Mouse (Mus musculus) T-helper 2 cell (primary cell): ENCODE data around the gene Ccdc57.
"Not testable (repeated sequence)": the region's sequence is repeated elsewhere in the genome, so short reads cannot be mapped to it uniquely, and the experiment has no call there.

ENCODE experiments used
- in situ Hi-C: fragments of 300-600 bp; cut with MboI, MseI; formaldehyde crosslinking; loops from one replicate; pipeline ENCODE4 v1.15.1; 2025; ENCODE audit warnings: high pct_unique_total_duplicates

Ccdc57 gene

GRCm38 (mm10) chr11:120903159-120903850 is 29.4 kb downstream of the Ccdc57 start:
- in situ Hi-C loops: loop anchor here (10.0 kb wide), 1 partner anchor 61 kb away; no protein-coding TSS in a partner anchor

DNA sequence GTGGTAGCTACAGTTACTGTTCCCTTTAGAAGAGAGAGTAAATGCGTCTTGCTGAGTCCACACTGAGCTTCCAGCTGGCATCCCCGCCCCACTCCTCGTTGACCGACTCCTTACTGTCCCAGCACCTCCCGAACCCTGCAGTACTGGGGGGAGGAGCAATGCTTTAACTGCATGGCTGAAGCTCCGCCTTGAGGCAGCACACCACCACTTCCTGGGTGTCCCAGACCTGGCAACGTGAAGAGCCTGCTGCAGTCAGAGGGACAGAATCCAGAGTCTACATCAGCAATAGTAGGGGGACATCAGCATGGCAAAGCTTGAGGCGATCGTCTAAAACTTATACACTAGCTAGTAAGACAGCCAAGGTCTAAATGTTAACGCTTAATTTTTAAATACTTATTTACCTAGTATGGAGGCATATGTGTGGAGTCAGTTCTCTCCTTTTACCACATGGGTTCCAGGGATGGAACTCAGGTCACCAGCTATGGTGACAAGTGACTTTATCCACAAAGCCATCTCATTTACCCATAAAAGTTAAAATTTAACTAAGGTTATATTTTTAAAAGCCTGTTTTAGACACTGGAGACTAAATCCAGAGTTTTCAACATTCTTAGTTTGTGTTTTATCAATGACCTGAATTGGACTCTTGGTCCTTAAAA is 30.1 kb downstream of the Ccdc57 start:
- in situ Hi-C loops: loop anchor here (10.0 kb wide), 1 partner anchor 62 kb away; no protein-coding TSS in a partner anchor

DNA sequence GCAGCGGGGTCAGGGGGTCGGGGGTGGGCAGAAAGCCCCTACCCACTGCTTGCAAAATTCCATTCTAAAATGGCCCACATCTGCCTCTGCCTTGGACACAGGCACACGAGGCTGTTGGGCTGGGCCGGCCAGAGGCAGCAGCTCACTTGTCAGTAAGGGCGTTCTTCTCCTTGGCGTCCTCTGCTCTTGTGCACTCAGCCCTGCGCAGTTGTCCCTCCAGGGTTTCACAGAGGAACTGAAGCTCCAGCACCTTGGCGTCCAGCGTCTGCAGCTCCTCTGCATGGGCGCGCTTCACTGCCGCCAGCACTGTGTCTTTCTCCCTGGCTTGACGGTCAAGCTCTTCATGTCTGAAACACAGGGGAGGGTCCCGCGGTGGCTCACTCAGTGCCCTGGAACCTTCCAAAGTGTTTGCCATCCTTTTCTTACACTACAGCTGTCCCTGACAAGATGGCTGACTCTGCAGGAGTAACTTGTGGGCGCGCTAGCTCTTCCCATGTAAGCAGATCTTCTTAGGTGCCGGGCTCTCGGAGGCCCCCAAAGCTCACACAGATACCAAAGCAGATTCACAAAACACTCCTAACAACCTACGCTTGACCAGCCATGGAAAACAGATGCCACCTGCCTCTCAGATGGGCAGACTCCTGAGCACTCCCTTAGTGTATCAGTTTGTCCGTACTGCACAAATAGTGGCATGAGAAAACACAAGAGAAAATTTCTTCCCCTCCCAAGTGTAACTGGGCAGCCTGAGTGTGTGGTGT is 30.8 kb downstream of the Ccdc57 start:
- in situ Hi-C loops: loop anchor here (10.0 kb wide), 1 partner anchor 63 kb away; no protein-coding TSS in a partner anchor

GRCm38 (mm10) chr11:120900276-120901244 is 32.1 kb downstream of the Ccdc57 start:
- in situ Hi-C loops: loop anchor here (10.0 kb wide), 1 partner anchor 64 kb away; no protein-coding TSS in a partner anchor

- in situ Hi-C loops: no loop called here
Measured at GRCm38 (mm10) chr11:120898114-120898548, 34.5 kb downstream of the Ccdc57 start.

DNA sequence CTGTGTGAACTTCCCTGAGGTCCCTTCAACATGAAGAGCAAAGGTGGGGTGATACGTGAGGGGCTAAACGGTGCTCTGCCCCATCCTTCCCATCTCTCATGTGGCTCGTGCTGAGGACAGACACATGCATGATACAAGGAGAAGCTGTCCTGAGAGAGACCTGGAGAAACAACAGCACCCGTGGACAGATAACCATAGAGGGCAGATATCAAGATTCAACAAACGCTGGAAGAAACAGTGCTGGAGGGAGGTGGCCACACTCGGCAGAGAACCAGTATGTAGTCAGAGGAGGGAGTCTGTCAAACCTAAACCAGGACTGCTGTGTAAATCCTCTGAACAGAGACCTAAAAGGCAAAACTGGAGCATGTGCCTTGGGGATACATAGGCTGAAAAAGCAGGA is 37.2 kb downstream of the Ccdc57 start:
- in situ Hi-C loops: no loop called here

DNA sequence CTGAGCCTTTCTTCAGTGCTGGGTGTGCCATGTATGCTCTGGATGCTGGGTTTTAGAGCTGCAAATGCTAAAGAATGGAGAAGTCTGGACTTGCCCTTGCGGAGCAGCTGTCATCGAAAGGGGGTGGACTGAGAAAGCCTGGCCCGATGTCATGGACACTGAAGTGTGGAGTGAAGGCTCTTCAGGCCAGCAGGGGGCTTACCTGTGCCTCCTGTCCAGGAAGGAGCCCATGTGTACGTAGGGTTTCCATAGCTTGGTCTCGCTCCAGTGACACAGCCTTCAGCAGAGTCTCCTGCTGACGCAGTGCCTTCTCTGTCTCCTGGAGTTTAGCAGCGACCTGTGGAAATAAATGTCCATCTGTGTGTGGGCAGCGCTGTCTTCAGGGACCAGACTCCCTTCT is 38.3 kb downstream of the Ccdc57 start:
- in situ Hi-C loops: no loop called here

DNA sequence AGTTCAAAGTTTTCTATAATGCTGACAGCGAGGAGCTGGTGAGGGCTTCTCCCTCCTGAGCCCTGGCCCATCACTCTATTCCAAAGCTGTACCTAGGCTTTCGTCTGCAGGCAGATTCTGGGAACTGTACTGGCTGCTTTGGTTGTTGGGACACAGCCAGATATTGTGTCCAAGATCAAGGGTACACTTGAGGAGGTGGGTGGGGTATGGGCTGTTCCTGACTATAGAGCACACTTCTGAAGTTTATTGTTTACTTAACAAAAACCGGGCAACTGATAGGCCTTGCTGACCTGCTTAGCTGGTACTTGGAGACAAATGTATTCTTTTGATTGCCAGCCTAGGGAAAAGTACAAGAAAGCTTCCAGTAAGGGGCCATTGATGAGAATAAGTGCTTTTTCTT is 43.5 kb downstream of the Ccdc57 start:
- in situ Hi-C loops: no loop called here

DNA sequence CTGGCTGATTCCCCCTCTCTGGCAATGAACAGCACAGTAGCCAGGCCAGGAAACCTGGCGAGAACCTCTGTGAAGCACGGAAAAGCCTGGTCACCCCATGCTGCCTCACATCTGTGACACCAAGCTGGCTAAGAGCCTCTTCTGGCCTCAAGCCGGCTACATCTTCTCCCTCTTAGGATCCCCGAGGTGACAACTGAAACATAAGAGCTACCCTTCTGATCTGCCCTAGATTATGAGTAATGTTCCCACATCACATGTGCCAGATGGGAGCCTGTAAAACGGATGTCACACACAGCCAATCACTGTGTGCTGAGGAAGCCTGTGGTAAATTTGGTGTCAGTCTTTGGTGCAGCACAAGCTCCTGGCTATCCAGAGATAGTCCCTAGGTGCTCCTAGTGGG is 44.0 kb downstream of the Ccdc57 start:
- in situ Hi-C loops: no loop called here

DNA sequence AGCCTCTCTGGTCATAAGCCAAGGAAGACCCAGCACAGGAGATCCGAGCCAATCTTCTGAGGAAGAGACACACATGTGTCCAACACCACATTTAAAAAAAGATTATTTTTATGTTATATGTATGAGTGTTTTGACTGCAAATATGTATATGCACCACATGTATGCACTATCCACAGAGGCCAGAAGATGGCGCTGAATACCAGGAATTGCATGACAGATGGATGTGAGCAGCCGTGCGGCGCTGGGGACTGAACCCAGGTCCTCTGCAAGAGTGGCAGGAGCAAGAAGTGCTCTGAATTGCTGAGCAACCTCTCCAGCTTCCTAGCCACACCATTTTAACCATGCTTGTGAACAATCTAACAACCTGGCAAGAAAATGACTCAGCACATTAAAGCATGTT is 45.2 kb downstream of the Ccdc57 start:
- in situ Hi-C loops: no loop called here

DNA sequence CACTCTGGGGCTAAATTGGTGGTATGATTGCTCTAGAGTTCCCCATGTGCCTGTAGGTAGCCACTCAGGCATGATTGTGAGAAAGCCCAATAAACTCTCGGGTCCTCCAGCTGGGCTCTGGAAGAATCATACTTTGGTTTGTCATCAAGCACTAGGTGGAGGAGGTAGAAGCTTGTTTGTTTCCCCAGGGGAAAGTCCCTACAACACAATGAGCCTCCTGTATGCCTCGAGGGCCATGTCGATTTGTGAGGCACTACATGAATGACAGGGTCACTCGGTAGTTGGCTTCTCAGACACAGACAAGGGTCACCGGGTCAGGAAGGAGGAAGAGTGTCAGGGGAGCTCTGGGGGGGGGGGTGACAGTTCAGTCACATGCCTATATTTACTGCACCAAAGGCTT is 46.2 kb downstream of the Ccdc57 start:
- in situ Hi-C loops: no loop called here

DNA sequence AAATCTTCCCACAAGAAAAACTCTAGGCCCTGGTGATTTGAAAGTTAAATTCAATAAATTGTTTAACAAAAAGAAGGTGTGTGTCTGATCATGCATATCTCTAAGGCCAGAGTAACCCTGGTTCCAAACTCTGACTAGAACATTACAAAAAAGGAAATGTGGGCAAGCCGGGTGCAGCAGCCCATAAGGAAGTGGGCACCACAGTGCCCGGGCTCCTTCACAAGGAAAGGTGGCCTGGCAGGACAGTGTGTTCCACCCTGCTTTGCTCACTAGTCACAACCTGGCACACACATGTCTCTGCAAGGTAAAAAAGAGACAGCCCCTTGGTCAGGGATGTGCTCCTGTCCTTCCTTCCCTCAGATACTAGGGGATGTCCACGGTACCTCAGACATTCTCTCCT is 49.1 kb downstream of the Ccdc57 start:
- in situ Hi-C loops: no loop called here

DNA sequence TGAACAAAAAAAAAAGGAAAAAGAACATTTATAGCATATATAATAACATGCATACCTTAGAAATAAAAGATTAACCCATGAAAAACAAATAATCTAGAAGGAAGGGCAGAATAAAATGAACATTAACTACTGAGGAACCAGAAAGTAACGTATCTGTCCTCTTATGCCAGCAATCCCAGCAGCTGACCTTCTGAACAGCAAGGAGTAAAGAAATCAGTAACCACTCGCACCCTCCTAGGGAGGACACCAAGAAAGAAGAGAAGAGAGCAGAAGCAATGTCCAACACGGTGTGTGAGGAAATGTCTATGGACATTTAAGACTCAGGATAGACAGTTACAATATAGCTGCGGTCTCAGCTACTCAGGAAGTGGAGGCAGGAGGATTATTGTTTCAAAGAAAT is 49.7 kb downstream of the Ccdc57 start:
- in situ Hi-C loops: no loop called here

GRCm38 (mm10) chr11:120873206-120873605 is 59.5 kb downstream of the Ccdc57 start:
- in situ Hi-C loops: no loop called here

- in situ Hi-C loops: no loop called here
Measured at GRCm38 (mm10) chr11:120871521-120871920, 61.2 kb downstream of the Ccdc57 start.

DNA sequence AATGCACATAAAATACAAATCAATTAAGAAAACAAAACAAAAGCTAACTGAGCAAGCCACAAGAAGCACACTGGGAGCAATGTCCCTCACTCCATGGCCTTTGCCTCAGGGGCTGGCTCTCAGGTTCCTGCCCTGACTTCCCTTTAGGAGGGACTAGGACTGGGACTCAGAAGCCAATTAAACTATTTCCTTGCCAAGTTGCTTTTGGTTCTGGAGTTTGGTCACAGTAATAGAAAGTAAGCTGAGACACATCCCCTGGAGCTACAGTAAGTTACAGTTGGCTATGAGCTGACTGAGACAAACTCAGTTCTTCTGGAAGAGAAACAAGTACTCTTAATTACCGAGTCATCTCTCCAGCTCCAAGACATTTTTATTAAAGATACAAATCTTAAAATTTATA is 66.9 kb downstream of the Ccdc57 start:
- in situ Hi-C loops: no loop called here

GRCm38 (mm10) chr11:120862819-120863218 is 69.9 kb downstream of the Ccdc57 start:
- in situ Hi-C loops: no loop called here

DNA sequence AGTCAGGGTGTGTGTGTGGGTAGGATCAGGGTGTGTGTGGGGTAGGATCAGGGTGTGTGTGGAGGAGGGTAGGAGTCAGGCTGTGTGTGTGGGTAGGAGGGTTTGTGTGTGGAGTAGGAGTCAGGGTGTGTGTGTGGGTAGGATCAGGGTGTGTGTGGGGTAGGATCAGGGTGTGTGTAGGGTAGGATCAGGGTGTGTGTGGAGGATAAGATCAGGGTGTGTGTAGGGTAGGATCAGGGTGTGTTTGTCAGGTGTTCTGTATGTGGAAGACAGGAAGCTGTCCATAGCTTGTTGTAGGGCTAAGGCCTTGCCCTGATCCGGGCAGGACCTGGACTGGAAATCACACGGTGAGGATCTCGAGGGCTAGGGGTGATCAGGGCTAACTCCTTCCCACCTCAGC is 76.7 kb downstream of the Ccdc57 start:
- in situ Hi-C loops: not testable (repeated sequence)

DNA sequence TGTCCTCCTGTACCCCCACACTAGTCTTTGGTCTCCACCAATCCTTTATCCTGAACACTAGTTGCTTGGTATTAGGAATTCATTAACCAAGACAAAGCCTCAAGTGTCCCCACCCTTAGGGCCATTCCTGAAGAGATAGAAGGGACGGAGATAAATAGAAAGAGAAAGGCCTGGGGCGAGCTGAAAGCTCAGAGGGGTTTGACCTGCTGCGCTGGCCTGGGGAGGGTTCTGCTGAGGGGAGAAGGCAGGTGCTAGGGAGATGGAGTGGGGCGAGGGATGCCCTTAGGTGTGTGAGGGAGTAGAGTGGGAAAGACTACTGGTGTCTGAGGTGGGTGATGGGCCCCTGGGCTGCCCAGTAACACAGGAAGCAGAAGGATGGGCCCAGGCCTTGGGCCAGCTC is 78.9 kb downstream of the Ccdc57 start:
- in situ Hi-C loops: no loop called here

GRCm38 (mm10) chr11:120853158-120853557 is 79.5 kb downstream of the Ccdc57 start:
- in situ Hi-C loops: no loop called here
